Mouse (Mus musculus): Measurements from ENCODE around the gene Sec61b. TPM values are rescaled to one million over a fixed set of nuclear protein-coding genes. Genes with fewer than 3 reads are reported as not detected.

Gene Sec61b
- polyA plus RNA-seq, 2 experiments = 177 to 271 TPM

GRCm38 (mm10) chr4:47432766-47433165 is 41.7 kb upstream of the Sec61b start:
- no peak overlapping the region for H3K4me2 ChIP-seq (ENCODE audit: low read depth)
- no peaks in the 10 kb centered on the region for H3K27me3 ChIP-seq (ENCODE audit: control insufficient read depth, insufficient read depth, low read length)
- H3K9me3 ChIP-seq (ENCODE audit: control insufficient read depth, low read length) = no peaks in the 10 kb centered on the region
- H3K9ac ChIP-seq (replicated peaks) = no peak overlapping the region
- ATAC-seq (ENCODE audit: insufficient read depth) (no peak), DNase-seq (ENCODE audit: low read depth in 3 of 3, low spot score in 3 of 3) (no peak)
- TF ChIP-seq EP300 (IDR thresholded peaks at IDR 0.05; ENCODE audit: low read depth) (no peak), CTCF (IDR thresholded peaks at IDR 0.05; ENCODE audit: low read depth) (no peak)
- peaks cover 0 to 2% of the 10 kb centered on the region in 2 experiments; a peak in 1 of 4 replicates for H3K4me1 ChIP-seq (replicated peaks; ENCODE audit: control insufficient read depth in 2 of 2, insufficient read depth in 2 of 2, low read length in 1 of 2)
- 73% methylated on average over 7 of the region's 7 CpGs for WGBS (ENCODE audit: insufficient replicate concordance)
- no peaks in the 10 kb centered on the region for H3K36me3 ChIP-seq (replicated peaks; ENCODE audit: control insufficient read depth, insufficient read depth, low read depth)
- no peak overlapping the region for H3K4me3 ChIP-seq (ENCODE audit: insufficient read depth in 1 of 2, low read depth in 2 of 2, low read length in 2 of 2)
- no peak overlapping the region for H3K27ac ChIP-seq

- Histone ChIP-seq H3K9ac (replicated peaks) (no peak overlapping the region), H3K9me3 (ENCODE audit: control insufficient read depth, low read length) (no peaks in the 10 kb centered on the region), H3K27me3 (ENCODE audit: control insufficient read depth, insufficient read depth, low read length) (no peaks in the 10 kb centered on the region), H3K4me3 (ENCODE audit: insufficient read depth in 1 of 2, low read depth in 2 of 2, low read length in 2 of 2) (no peak overlapping the region), H3K27ac (no peak overlapping the region), H3K36me3 (replicated peaks; ENCODE audit: control insufficient read depth, insufficient read depth, low read depth) (no peaks in the 10 kb centered on the region), H3K4me1 (replicated peaks; ENCODE audit: control insufficient read depth in 2 of 2, insufficient read depth in 2 of 2, low read length in 1 of 2) (peaks cover 0 to 2% of the 10 kb centered on the region in 2 experiments; a peak in 1 of 4 replicates), H3K4me2 (ENCODE audit: low read depth) (no peak overlapping the region)
- no peak for ATAC-seq (ENCODE audit: insufficient read depth)
- TF ChIP-seq CTCF (IDR thresholded peaks at IDR 0.05; ENCODE audit: low read depth) (no peak), EP300 (IDR thresholded peaks at IDR 0.05; ENCODE audit: low read depth) (no peak)
- no peak for DNase-seq (ENCODE audit: low read depth in 3 of 3, low spot score in 3 of 3)
- WGBS (ENCODE audit: insufficient replicate concordance) = 70% methylated on average over 11 of the region's 12 CpGs
Observed at GRCm38 (mm10) chr4:47435131-47435530, 39.3 kb upstream of the Sec61b start.

- no peak overlapping the region for H3K4me3 ChIP-seq (ENCODE audit: insufficient read depth in 1 of 2, low read depth in 2 of 2, low read length in 2 of 2)
- H3K4me2 ChIP-seq (ENCODE audit: low read depth) = no peak overlapping the region
- no peak overlapping the region for H3K9ac ChIP-seq (replicated peaks)
- no peaks in the 10 kb centered on the region for H3K9me3 ChIP-seq (ENCODE audit: control insufficient read depth, low read length)
- DNase-seq (ENCODE audit: low read depth in 3 of 3, low spot score in 3 of 3) (no peak), ATAC-seq (ENCODE audit: insufficient read depth) (no peak)
- H3K27me3 ChIP-seq (ENCODE audit: control insufficient read depth, insufficient read depth, low read length) = no peaks in the 10 kb centered on the region
- 58% methylated on average over 28 of the region's 28 CpGs for WGBS (ENCODE audit: insufficient replicate concordance)
- H3K4me1 ChIP-seq (replicated peaks; ENCODE audit: control insufficient read depth in 2 of 2, insufficient read depth in 2 of 2, low read length in 1 of 2) = peaks cover 0 to 2% of the 10 kb centered on the region in 2 experiments; a peak in 1 of 4 replicates
- H3K36me3 ChIP-seq (replicated peaks; ENCODE audit: control insufficient read depth, insufficient read depth, low read depth) = no peaks in the 10 kb centered on the region
- no peak for TF ChIP-seq EP300 (IDR thresholded peaks at IDR 0.05; ENCODE audit: low read depth)
- TF ChIP-seq CTCF (IDR thresholded peaks at IDR 0.05; ENCODE audit: low read depth) = no peak
- H3K27ac ChIP-seq = no peak overlapping the region
Observed at GRCm38 (mm10) chr4:47435566-47436360, 38.7 kb upstream of the Sec61b start.

- no peak for ATAC-seq (ENCODE audit: insufficient read depth)
- no peak overlapping the region for H3K27ac ChIP-seq
- peak; percentile 37 to 49 (median 42) for DNase-seq (ENCODE audit: low read depth in 3 of 3, low spot score in 3 of 3)
- H3K9ac ChIP-seq (replicated peaks) = peak overlapping the region; percentile 31
- TF ChIP-seq CTCF (IDR thresholded peaks at IDR 0.05; ENCODE audit: low read depth) (peak; percentile 97), EP300 (IDR thresholded peaks at IDR 0.05; ENCODE audit: low read depth) (no peak)
- H3K9me3 ChIP-seq (ENCODE audit: control insufficient read depth, low read length) = no peaks in the 10 kb centered on the region
- WGBS (ENCODE audit: insufficient replicate concordance) = 3% methylated on average over 33 of the region's 33 CpGs
- no peaks in the 10 kb centered on the region for H3K36me3 ChIP-seq (replicated peaks; ENCODE audit: control insufficient read depth, insufficient read depth, low read depth)
- H3K4me2 ChIP-seq (ENCODE audit: low read depth) = peak overlapping the region; percentile 80
- peak overlapping the region; percentile 40 to 51 for H3K4me3 ChIP-seq (ENCODE audit: insufficient read depth in 1 of 2, low read depth in 2 of 2, low read length in 2 of 2)
- peaks cover 0 to 2% of the 10 kb centered on the region in 2 experiments; a peak in 1 of 4 replicates for H3K4me1 ChIP-seq (replicated peaks; ENCODE audit: control insufficient read depth in 2 of 2, insufficient read depth in 2 of 2, low read length in 1 of 2)
- H3K27me3 ChIP-seq (ENCODE audit: control insufficient read depth, insufficient read depth, low read length) = no peaks in the 10 kb centered on the region
Observed at GRCm38 (mm10) chr4:47437365-47438340, 36.8 kb upstream of the Sec61b start.

Data from liver, embryonic 14.5 days (tissue).